Mouse (Mus musculus) cerebellum, adult 2 months (tissue): ENCODE measurements around the gene Kcnj14.

Experiments
- CTCF ChIP-seq: fragments of 200-500 bp; IDR thresholded peaks from 2 replicates; pipeline ENCODE4 v1.5.1; 2011; ENCODE audit warnings: low read depth, mild to moderate bottlenecking, control low read depth, low read length, moderate library complexity, borderline replicate concordance; ENCODE audit not compliant: insufficient read depth
- POLR2A ChIP-seq: fragments of 200-500 bp; IDR thresholded peaks from 2 replicates; pipeline ENCODE4 v1.6.1; 2011; ENCODE audit warnings: low read length, control low read depth, borderline replicate concordance; ENCODE audit not compliant: insufficient read depth

DNA sequence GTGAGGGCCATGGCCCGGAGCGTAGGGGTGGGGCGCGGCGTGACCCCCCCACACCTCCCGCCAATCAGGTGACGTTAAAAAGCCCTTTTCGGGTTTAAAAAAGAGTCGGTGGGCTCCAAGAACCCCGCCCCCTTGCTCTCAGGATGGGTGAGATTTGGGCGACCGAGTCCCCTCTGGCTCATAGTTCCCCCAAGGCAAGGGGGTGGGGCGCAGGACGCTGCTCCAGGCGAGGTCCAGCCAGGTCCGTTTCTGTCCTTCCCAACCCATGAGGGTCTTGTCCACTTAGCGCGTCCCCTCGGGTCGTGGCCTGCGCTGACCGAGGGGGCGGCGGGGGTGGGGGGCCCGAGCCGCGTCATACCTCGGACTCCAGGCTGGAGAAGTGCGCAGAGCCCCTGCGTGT is 7.8 kb upstream of the Kcnj14 start:
- no peak for TF ChIP-seq POLR2A
- no peak for TF ChIP-seq CTCF
